Mouse (Mus musculus) kidney, adult 2 months (tissue): ENCODE measurements around the gene Rims1.

ENCODE experiments used
- CTCF ChIP-seq: fragments of 200-500 bp; conservative IDR thresholded peaks from 2 replicates; pipeline ENCODE4 v1.5.1; 2011; ENCODE audit warnings: low read depth, mild to moderate bottlenecking, control low read depth, low read length, moderate library complexity, mixed read lengths; ENCODE audit not compliant: insufficient read depth, insufficient read length
- POLR2A ChIP-seq: fragments of 200-500 bp; IDR thresholded peaks from one replicate; pipeline ENCODE4 v1.6.1; 2011; ENCODE audit warnings: low read depth, low read length, control low read depth

DNA sequence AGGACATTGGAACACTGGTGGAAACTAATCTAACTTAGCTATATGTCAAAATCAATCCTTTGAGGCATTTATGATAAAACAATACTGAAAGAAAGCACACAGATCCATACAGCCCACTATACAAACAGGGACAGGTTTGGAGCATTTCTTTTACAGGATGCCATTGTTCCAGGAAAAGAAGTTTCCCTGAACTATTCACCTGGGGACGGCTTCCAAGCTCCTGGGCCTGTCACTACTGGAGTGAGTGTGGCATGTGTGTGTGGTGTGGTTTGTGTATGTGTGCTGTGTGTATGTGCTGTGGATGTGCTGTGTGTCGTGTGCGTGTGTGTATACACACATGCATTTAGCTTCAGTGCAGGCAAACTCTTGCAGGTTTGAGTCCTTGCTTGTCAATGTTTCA is 338.8 kb downstream of the Rims1 start:
- TF ChIP-seq CTCF, result no peak
- no peak for TF ChIP-seq POLR2A
